Mouse (Mus musculus) ES-E14 (cell line): ENCODE data around the gene Polm.

ENCODE experiments used
- CHD2 ChIP-seq: IDR thresholded peaks from 2 replicates; pipeline ENCODE4 v1.6.1; 2014; ENCODE audit warnings: mild to moderate bottlenecking, low read depth, low read length, inconsistent platforms
- MAFK ChIP-seq: IDR thresholded peaks from 2 replicates; pipeline ENCODE4 v1.6.1; 2014; ENCODE audit warnings: mild to moderate bottlenecking, low read depth, low read length, inconsistent platforms; ENCODE audit not compliant: insufficient read depth
- ZNF384 ChIP-seq: IDR thresholded peaks from 2 replicates; pipeline ENCODE4 v1.6.1; 2012; ENCODE audit warnings: low read depth, low read length, inconsistent platforms

DNA sequence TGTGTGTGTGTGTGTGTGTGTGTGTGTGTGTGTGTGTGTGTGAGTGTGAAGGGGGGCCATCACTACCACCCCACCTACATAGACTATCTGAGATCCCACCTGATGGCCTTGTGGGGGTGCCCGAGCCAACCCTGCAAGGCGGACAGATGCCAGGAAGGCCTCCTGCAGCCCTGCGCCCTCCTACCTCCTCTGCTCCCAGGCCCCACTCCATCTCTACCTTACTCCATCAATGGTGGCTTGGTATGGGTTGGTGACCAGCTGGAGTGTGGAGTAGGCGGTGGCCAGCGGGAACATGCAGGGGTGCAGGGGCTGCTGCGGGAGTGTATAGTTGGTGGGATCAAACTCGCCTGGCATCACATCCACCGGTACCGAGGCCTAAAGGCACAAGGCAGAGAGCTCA is 35.4 kb upstream of the Polm start:
- TF ChIP-seq CHD2: no peak
- no peak for TF ChIP-seq MAFK
- no peak for TF ChIP-seq ZNF384
